Mouse (Mus musculus) testis, adult 2 months (tissue): ENCODE measurements around the gene Lgr4.

Experiments
- CTCF ChIP-seq: fragments of 200-500 bp; IDR thresholded peaks from 2 replicates; pipeline ENCODE4 v1.5.1; 2012; ENCODE audit warnings: low read depth, mild to moderate bottlenecking, inconsistent platforms, low read length, moderate library complexity; ENCODE audit not compliant: control insufficient read depth, insufficient read depth, insufficient replicate concordance
- POLR2A ChIP-seq: fragments of 200-500 bp; IDR thresholded peaks from 2 replicates; pipeline ENCODE4 v1.6.1; 2012; ENCODE audit warnings: low read depth, mild to moderate bottlenecking, inconsistent platforms, low read length, moderate library complexity; ENCODE audit not compliant: control insufficient read depth

- TF ChIP-seq CTCF (no peak), POLR2A (no peak)
Measured at GRCm38 (mm10) chr2:109950311-109950710, 32.9 kb downstream of the Lgr4 start.
